Mouse (Mus musculus): ENCODE measurements around the gene Gm10392.
"Not testable (repeated sequence)": the region's sequence is repeated elsewhere in the genome, so short reads cannot be mapped to it uniquely, and the experiment has no call there.

Gene Gm10392

GRCm38 (mm10) chr11:77519043-77519442 is at the start of gene Gm10392:
Gm10392 (minus strand) TSS chr11:77519198.
- DNase-seq: peak; percentile 33

GRCm38 (mm10) chr11:77545261-77545660 is 26.3 kb upstream of the Gm10392 start:
- DNase-seq: no peak

GRCm38 (mm10) chr11:77532202-77532846 is 13.3 kb upstream of the Gm10392 start:
- DNase-seq: no peak

DNA sequence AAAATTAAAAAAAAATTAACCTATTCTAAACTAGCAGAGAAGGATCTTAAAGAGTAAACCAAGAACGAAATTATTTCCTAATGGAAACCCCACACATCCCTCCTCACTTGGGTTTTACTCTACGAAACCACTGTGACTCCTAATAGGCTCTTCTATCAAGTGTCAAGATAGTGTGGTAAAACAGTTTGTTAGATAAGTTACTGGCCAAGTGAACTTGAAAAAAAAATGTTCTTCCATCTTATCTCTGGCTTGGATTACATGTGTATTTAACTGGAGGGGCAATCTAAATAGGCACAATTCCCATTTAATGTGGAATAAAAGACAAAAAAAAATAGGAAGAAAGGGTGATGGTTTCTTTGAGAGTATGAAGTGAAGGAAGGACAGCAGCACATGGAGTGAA is 11.9 kb upstream of the Gm10392 start:
- DNase-seq: no peak

DNA sequence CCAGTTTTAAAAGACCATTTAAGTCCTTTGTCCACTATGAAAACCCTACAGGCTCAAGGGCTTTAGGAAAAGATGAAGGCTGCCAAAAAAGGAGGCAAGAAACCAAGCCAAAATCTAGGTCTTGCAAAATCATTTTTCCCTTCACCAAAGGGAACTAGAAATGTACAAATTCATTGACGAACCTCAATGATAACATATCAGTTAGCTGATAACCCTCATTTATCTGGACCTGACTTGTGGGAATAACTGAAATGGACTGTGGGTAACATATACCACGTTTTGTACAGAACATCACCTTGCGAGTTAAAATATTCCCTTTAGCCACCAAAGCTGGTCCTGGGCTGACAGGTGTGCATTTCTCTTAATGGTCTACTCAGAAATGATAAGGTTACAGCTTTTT is 10.6 kb upstream of the Gm10392 start:
- DNase-seq: no peak

GRCm38 (mm10) chr11:77528420-77528819 is 9.4 kb upstream of the Gm10392 start:
- not testable (repeated sequence) for DNase-seq

DNA sequence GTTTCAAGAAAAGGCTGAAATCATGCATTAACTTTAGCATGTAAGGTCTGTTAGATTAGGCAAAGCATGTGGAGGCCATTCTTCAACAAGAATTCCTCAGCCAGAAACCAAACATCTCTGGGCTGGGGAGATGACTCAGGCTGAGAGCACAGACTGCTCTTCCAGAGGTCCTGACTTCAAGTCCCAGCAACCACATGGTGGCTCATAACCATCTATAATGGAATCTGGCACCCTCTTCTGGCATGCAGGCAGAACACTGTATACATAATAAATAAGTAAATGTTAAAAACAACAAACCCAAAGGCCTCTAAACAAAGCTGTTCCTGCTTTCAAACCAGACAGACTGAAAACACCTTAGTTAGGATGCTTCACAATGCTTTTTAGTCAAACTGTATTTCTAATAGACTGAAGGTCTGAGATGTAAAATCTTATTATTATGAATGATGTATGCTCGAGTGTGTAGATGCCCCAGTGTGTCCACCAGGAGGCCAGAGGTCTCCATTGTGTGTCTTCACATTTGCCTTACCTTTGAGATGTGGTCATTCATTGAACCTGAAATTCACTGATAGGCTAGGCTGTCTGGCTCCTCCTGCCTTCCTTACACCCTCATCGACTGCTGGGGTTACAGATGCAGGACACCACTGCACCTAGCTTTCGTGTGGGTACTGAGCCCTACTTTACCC is 6.9 kb upstream of the Gm10392 start:
- no peak for DNase-seq

- DNase-seq: no peak
Measured at GRCm38 (mm10) chr11:77520601-77521529, 1.9 kb upstream of the Gm10392 start.

GRCm38 (mm10) chr11:77518051-77518798 is 773 bp downstream of the Gm10392 start:
- DNase-seq: peak; percentile 19

- peak; percentile 24 for DNase-seq
Measured at GRCm38 (mm10) chr11:77516553-77517425, 2.2 kb downstream of the Gm10392 start.

DNA sequence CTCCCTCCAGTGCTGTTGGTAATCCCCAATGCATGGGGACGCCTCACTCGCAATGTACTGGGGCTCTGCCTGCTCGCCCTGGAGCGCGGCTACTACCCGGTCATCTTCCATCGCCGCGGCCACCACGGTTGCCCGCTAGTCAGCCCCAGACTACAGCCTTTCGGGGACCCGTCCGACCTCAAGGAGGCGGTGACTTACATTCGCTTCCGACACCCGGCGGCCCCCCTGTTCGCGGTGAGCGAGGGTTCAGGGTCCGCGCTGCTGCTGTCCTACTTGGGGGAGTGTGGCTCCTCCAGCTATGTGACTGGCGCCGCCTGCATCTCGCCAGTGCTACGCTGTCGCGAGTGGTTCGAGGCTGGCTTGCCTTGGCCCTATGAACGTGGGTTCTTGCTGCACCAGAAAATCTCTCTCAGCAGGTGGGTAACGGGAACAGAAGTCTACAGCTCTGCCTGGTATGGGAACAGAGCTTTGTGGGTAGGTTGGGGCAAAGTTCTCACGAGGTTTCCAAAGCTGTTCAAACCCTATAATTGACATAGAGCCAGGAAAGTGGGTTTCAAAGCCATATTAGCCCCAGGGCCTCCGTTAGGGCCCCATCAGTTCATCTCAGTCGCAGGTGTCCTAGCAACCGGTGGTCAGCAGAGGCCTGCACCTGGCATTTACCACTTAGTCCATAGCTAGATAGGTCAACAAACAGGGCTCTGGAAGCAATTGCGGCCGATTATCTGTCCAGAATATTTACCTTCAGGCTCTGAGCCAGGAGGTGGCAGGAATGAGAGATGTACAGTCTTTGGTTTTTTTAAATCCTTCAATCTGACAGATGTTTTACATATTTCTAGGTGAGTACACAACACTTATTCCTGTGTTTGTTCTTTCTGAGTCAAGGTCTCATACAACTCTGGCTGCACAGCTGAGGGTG is 3.1 kb downstream of the Gm10392 start, which contains the start of gene Trp53i13:
TSS of gene Trp53i13 (minus strand) at position 344 of the 916 bp plus-strand sequence.
- DNase-seq: peak; percentile 50

DNA sequence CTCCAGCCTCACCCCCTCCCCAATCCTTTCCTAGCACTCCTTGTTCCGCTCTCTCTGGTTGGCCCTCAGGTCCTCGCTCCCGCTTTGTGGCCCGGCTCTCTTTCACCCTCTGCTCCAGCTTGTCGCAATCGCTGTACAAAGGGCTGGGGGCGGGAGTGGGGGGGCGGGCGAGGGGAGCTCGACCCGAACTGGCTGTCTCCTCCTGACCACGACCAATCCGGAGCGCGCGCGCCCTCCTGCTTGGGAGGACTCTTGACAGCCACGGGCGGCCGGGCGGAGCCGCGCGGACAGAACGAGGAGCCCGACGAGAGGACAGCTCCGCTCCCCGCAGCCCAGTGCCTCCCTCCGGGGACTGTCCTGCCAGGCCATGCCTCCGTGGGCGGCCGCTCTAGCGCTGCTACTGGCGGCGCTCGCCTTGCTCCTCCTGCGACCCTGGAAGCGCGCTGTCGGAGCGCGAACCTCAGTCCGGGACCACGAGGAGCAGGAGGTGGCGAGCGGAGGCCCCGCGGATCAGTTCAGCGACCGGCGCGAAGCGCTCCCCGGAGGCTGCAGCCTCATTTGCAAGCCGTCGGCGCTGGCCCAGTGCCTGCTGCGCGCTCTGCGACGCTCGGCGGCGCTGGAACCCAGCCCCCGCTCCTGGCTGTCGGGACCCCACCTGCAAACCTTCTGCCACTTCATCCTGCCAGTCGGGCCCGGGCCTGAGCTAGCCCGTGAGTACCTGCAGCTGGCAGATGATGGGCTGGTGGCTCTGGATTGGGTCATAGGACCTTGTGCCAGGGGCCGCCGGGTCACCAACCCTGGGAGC is 4.0 kb downstream of the Gm10392 start, which contains the start of gene Abhd15:
TSS of gene Abhd15 (plus strand) at position 290 of the 805 bp plus-strand sequence.
- peak; percentile 91 for DNase-seq

GRCm38 (mm10) chr11:77514281-77514831 is 4.6 kb downstream of the Gm10392 start:
- DNase-seq: no peak

- DNase-seq: peak; percentile 30
Measured at GRCm38 (mm10) chr11:77513811-77514170, 5.2 kb downstream of the Gm10392 start.

DNA sequence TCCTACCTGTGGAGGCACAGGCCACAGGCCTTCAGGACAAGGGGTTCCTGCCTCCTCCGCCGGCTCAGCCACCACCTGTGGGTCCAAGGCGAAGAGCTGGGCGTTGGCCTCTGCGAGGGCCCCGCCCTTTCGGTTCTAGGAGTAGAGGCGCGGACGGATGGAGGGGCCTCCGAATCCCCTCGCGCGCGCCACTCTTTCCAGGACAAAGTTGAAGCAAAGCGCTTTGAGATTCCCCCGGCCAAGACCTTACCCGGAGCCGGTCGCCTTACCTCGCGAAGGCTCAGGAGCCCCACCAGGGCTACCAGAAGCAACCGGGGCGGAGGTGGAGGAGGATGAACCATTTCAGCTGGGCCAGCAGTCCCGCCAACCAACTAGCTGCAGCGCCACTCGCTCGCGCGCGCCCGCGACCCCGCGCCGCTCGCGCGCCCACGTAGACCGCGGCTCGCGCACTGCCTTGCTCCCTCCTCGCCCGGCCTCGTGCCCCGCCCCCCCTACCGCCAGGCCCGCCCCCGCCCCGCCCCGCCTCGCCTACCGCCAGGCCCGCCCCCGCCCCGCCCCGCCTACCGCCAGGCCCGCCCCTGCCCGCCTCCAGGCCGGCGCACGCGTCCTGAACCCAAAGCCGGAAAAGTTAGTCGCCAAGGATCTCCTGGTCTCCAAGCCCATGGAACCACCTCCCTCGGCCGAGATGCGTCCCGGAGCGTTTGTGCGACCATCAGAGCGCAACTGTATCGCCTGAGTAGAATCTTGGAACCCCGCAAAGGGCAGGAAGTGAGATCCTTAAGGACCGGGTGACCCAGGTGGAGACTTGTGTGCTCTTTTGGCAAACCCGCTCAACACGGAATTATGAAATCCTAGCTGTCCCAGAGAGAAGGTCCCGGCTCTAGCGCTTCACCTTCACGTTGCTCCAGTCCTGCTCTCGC is 5.8 kb downstream of the Gm10392 start:
- peak; percentile 95 for DNase-seq

GRCm38 (mm10) chr11:77511336-77511735 is 7.7 kb downstream of the Gm10392 start:
- DNase-seq: no peak

- DNase-seq: peak; percentile 93
Measured at GRCm38 (mm10) chr11:77508068-77509021, 10.7 kb downstream of the Gm10392 start.

Measured in kidney, postnatal 14 days (tissue).